Mouse (Mus musculus) bone marrow, adult 2 months (tissue): ENCODE data around the gene Lrr1. TPM values are rescaled to one million over a fixed set of nuclear protein-coding genes. Genes with fewer than 3 reads are reported as not detected.
A peak's percentile ranks its signal among the peaks of the same experiment; 100 is the strongest.
"Not testable (repeated sequence)": the region's sequence is repeated elsewhere in the genome, so short reads cannot be mapped to it uniquely, and the experiment has no call there.

ENCODE experiments used
- H3K27ac ChIP-seq: fragments of 200-500 bp; 2 replicates; pipeline ENCODE4 v1.5.1; 2012; ENCODE audit warnings: low read depth, mild to moderate bottlenecking, control low read depth, inconsistent platforms, low read length; ENCODE audit not compliant: control insufficient read depth, poor library complexity, insufficient read depth
- H3K4me1 ChIP-seq: fragments of 200-500 bp; 2 replicates; pipeline ENCODE4 v1.6.1; 2011; ENCODE audit warnings: low read length; ENCODE audit not compliant: control insufficient read depth, insufficient read depth
- H3K4me3 ChIP-seq: fragments of 200-500 bp; replicated peaks from 2 replicates; pipeline ENCODE3; 2011; ENCODE audit warnings: mild to moderate bottlenecking, low read depth, low read length, control low read depth; ENCODE audit not compliant: control insufficient read depth
- CTCF ChIP-seq: fragments of 200-500 bp; IDR thresholded peaks from 2 replicates; pipeline ENCODE4 v1.5.1; 2011; ENCODE audit warnings: low read length, control low read depth; ENCODE audit not compliant: control insufficient read depth, insufficient read depth
- POLR2A ChIP-seq: fragments of 200-500 bp; IDR thresholded peaks from 2 replicates; pipeline ENCODE4 v1.6.1; 2011; ENCODE audit warnings: low read depth, mild to moderate bottlenecking, control low read depth, low read length, borderline replicate concordance; ENCODE audit not compliant: control insufficient read depth
- whole genome bisulfite sequencing: fragments of 180-500 bp; shearing (Covaris S2); methylation state at CpG from one replicate; pipeline ENCODE4 v1.1.7; 2018; 5-methylcytosine and 5-hydroxymethylcytosine counted together
- polyA plus RNA-seq: library from polyadenylated mRNA; stranded (reverse); fragments of >200 nt; gene quantifications from 2 replicates; pipeline ENCODE4 v1.2.4, GENCODE M21; 2011; ENCODE audit warnings: low replicate concordance; ENCODE audit not compliant: missing spikeins, insufficient read depth, insufficient read length

The Lrr1 gene
- polyA plus RNA-seq, 1 experiment, result 14.2 TPM

DNA sequence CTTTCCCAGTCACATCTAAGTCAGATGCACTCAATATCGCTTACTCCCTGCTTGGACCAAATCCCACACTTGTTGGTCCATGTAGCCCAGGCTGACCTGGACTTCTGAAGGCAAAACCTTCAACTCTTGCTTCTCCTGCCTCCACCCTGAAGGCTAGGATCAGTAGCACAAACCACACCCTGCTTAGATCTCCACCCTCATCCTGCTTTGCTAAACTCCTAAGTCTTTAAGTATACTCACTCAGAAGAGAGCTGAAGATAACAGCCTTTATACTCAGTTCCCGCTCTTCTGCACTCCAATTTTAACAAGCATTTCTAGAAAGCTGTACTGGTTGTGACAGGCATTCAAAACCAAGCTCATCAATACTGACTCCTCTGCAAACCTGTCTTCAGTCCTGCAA is 11.5 kb upstream of the Lrr1 start:
- H3K4me3 ChIP-seq, result peak overlapping the region; percentile 1
- peaks cover 2% of the 10 kb centered on the region; the same call in 1 of the 2 replicates for H3K4me1 ChIP-seq
- peak overlapping the region; percentile 3; the same call in 1 of the 2 replicates for H3K27ac ChIP-seq
- TF ChIP-seq CTCF (no peak), POLR2A (no peak)
- WGBS, result 82% methylated on average over 2 of the region's 2 CpGs

DNA sequence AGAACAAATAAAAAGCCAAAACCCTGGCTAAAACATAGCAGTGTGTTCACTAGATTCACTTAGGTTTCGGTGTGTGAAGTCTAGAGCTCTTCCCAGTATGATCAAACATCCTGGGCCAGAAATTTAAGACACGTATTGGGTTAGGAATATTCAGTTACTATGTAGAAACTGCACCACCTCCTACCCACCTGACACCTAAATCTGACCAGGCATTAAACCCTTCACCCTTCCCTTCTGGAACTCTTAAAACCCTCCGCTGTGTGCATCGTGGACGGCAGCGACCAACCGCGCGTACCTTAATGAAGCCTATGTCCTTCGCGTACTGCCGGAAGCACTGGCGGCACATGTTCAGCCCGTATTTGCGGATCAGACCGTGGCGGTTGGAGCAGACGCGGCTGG is 10.2 kb upstream of the Lrr1 start:
- under 1% methylated on average over 19 of the region's 19 CpGs for WGBS
- peaks cover 2% of the 10 kb centered on the region; the same call in 1 of the 2 replicates for H3K4me1 ChIP-seq
- H3K4me3 ChIP-seq, result peak overlapping the region; percentile 93
- TF ChIP-seq CTCF (no peak), POLR2A (no peak)
- peak overlapping the region; percentile 93 for H3K27ac ChIP-seq

DNA sequence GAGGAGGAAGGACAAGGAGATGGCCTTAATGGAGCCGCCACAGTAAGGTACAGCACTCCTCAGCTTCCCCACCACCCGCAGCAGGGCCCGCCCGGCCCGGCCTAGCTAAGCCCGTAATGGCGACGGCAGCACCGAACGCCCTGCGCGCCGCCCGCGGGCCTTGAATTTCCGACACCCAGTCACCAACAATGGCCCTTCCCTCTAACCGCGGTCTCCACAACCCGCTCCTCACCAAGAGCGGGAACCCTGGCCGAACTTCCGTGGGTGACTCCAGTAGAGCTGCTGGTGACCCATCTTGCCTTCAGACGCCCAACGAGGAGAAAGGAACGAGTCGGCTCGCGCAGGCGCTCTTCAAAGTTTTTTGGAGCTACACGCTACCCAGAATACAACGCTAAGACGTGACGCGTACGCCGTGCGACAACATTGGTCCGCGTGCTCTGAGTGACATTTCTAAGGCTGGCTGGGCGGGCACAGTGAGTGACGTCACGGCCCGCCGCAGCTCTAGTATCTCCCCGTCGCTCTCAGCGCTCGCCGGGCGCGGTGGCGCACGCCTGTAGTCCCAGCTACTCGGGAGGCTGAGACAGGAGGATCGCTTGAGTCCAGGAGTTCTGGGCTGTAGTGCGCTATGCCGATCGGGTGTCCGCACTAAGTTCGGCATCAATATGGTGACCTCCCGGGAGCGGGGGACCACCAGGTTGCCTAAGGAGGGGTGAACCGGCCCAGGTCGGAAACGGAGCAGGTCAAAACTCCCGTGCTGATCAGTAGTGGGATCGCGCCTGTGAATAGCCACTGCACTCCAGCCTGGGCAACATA is 9.6 kb upstream of the Lrr1 start, which contains the start of gene Rps29:
Gene Rps29 (minus strand): TSS at position 422 of the 813 bp plus-strand sequence.
- WGBS, result under 1% methylated on average over 58 of the region's 68 CpGs
- H3K4me1 ChIP-seq, result not testable (repeated sequence)
- peak within 1 kb of the TSS; percentile 93 for H3K4me3 ChIP-seq
- TF ChIP-seq POLR2A, result peak; percentile 61
- peak within 1 kb of the TSS; percentile 93 for H3K27ac ChIP-seq

DNA sequence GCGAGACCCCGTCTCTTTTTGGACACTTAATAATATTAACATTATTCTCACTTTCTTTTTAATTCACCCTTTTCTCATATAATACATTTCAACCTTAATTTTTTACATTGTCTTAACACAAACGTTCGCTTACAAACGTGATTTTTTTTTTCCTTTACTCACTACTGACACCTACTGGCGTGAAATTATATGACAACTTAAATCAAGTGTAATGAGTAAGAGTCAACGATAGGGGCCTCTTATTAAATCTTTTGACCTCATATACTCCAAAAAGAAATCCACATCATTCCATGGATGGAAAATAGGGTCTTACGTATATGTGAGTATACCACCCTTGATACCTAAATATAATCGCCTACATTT is 9.1 kb upstream of the Lrr1 start:
- TF ChIP-seq POLR2A (no peak), CTCF (no peak)
- WGBS, result 2% methylated on average over 9 of the region's 9 CpGs
- Histone ChIP-seq H3K4me1 (peaks cover 2% of the 10 kb centered on the region; the same call in 1 of the 2 replicates), H3K4me3 (peak overlapping the region; percentile 25), H3K27ac (peak overlapping the region; percentile 37; the same call in 1 of the 2 replicates)

DNA sequence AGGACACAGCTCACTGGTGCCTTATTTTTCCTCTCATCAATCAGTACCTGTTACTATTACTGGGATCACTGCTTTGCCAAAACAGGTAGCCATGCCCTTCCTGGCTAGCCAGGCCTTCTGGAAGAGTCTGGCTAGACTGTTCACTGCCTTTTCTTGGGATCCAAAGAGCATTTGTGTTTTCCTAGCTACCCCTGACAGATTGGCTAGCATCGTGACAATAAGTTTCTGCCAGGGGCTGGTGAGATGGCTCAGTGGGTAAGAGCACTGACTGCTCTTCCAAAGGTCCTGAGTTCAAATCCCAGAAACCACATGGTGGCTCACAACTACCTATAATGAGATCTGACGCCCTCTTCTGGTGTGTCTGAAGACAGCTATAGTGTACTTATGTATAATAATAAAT is 7.9 kb upstream of the Lrr1 start:
- H3K27ac ChIP-seq, H3K4me1 ChIP-seq, H3K4me3 ChIP-seq: not testable (repeated sequence)
- 80% methylated on average over 2 of the region's 2 CpGs for WGBS

DNA sequence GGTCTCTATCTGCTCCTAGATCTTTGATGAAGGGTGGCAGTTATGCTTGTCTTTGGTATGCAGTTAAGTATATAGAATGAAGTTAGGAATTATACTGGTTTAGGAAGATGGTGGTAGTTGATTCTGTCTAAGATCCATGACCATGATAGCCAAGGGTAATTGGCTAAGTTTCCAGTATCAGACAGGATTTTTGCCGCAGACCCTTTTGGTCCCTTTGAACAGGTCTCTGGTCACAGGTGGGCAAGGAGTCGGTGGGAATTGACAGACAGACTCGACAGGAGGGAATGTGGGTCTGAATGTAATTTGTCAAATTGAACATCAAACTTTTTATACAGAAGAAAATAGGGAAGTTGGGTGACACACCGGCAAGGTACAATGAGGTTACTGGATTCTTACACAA is 5.0 kb upstream of the Lrr1 start:
- WGBS, result 46% methylated on average over 4 of the region's 4 CpGs

DNA sequence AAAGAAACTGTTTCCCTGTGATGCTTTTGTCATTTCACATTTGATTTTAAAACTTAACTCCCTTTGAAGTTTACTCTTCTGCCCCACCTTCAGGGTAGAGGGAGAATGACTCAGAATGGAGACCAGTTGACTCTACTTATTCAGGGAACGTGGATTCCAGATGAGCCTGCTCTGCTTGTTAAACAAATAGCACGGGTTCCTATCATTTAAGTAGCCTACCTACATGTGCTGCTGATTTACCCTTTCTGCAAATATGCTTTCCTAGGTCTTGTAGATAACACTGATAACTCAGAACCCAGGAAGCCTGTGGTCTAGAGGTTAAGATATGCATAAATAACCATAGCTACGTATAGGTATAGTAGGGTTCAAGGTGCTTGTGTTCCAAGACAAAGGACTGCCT is 3.7 kb upstream of the Lrr1 start:
- Histone ChIP-seq H3K4me3 (no peak overlapping the region), H3K4me1 (no peaks in the 10 kb centered on the region), H3K27ac (no peak overlapping the region)
- TF ChIP-seq POLR2A (no peak), CTCF (no peak)
- WGBS, result 52% methylated on average over 3 of the region's 3 CpGs

More for the DNA sequence above, 5.0 kb upstream of the Lrr1 start:
- H3K4me1 ChIP-seq, H3K27ac ChIP-seq, H3K4me3 ChIP-seq: not testable (repeated sequence)

DNA sequence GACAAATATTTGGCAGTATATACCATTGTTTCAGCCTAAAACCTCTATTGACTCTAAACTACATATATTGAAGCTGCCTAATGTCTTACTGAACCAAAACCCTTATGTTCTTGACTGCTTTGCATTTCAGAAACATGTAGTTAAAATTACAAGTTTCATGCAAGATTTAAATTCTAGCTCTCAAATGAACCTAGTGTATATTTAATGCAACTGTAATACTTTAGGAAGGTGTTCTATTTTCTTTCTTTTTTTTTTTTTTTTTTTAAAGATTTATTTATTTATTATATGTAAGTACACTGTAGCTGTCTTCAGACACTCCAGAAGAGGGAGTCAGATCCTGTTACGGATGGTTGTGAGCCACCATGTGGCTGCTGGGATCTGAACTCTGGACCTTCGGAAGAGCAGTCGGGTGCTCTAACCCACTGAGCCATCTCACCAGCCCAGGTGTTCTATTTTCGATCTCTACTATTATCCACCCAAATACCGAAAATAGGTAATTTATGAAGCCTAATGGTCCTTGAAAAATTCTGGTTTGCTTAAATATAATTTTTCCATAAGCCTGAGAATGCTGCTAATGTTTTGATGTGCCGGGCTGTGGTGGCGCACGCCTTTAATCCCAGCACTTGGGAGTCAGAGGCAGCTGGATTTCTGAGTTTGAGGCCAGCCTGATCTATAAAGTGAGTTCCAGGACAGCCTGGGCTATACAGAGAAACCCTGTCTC is 1.6 kb upstream of the Lrr1 start:
- H3K4me1 ChIP-seq, H3K27ac ChIP-seq, H3K4me3 ChIP-seq: not testable (repeated sequence)
- WGBS, result 87% methylated on average over 8 of the region's 8 CpGs
